Mouse (Mus musculus) left cerebral cortex, postnatal 14 days (tissue): ENCODE data around the gene Mbnl3. TPM values are rescaled to one million over a fixed set of nuclear protein-coding genes. Genes with fewer than 3 reads are reported as not detected.

ENCODE experiments used
- microRNA-seq, 2 experiments: library from miRNA; unstranded; fragments of <30 nt; microRNA quantifications; one replicate each; pipeline ENCODE4 v1.2.0; 2022
- total RNA-seq, 2 experiments: library from RNA; stranded (reverse); gene quantifications; 2 replicates each; pipeline ENCODE4 v1.2.3; 2021

Mbnl3 gene
- total RNA-seq, 2 experiments from 2014 or later, result 0.49 to 0.68 TPM

Small RNA genes within 50 kb of the gene (microRNA-seq; reads per million reads assigned to microRNA genes)
- gene Gm23417, result 0 reads per million in 2 experiments

Other genes with a start within 250 kb of the Mbnl3 start
- gene Rap2c, start 188.5 kb downstream of the Mbnl3 start, total RNA-seq, result 10 to 100 TPM; 24.9 to 25.1 TPM